Mouse (Mus musculus): ENCODE measurements around the gene Sos1.
"Not testable (repeated sequence)": the region's sequence is repeated elsewhere in the genome, so short reads cannot be mapped to it uniquely, and the experiment has no call there.

Gene Sos1

GRCm38 (mm10) chr17:80390024-80390423, 90.2 kb downstream of the Sos1 start:
- ChIA-PET POLR2A (interaction anchor here in 3 of 4 experiments (0.7 to 1.6 kb wide), 9 partner anchors 16 to 183 kb away, joined by 3 to 5 read pairs (median 3); partner anchors contain the start of genes Srsf7 (in 2 of the 3), Ttc39d (in 2 of the 3), Gemin6 (in 1 of the 3) and Morn2 (in 1 of the 3)), CTCF (interaction anchor here in 2 of 4 experiments (0.5 to 1.0 kb wide), 3 partner anchors 170 to 195 kb away, joined by 3 read pairs; no protein-coding TSS in a partner anchor)

DNA sequence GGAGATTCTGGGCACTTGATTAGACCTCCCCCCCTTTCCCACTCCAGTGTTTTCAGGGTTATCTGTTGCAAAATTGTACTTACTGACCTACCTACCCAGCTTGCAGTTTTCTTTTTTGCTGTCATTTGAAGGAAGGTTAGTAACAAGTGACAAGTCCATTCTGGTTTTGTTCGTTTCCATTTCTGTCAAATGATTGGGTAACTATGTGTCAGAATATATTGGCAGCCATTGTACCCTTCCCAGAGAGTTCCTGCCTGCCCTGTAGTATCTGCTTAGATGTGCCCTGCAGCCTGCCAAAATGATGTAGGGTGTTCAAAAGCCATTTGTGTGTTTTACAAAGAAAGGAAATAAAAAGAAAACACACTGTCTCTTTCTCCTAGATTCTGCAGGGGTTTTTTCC, 94.6 kb downstream of the Sos1 start:
- CTCF ChIA-PET, result no interaction called here
- POLR2A ChIA-PET, result interaction anchor here in 1 of 4 experiments (1.9 kb wide), 1 partner anchor 17 kb away, joined by 5 read pairs; no protein-coding TSS in a partner anchor

DNA sequence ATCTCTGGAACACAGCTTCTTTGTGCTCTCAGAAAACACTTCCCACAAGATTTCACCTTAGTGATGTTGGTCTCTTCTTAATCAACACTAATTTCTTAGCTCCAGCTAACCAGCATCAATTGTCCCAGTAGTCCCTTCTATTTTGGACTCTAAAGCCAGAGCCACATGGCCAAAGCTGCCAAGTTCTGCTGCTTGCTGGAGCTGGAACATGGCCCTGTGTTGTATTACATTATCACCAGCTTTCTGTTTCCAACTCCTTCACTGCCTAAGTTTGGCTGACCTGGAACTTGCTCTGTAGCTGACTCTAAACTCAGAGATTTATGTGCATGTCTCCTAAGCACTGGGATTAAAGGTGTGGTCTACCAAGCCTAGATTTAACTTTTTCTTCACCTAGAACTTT, 101.9 kb downstream of the Sos1 start:
- POLR2A ChIA-PET, result not testable (repeated sequence)
- CTCF ChIA-PET, result interaction anchor here in 1 of 4 experiments (0.6 kb wide), 1 partner anchor 215 kb away, joined by 5 read pairs; no protein-coding TSS in a partner anchor

DNA sequence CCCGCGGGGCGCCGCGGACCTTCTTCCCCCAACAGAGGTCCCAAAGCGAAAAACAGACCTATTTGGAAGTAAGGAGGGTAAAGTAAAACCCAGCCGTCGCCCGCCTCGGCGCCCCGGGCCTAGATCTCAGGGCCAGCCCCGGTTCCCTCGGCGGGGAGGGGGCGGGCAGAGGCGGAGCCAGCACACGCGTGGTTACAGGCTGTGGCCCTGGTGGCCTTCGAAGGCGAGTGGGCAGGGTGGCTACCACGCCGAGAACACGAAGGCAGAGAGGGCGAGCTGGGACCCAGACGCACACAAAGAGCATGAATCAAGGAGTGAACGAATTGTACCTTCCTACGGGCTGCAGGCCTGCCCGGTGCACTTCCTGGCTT, 106.5 kb downstream of the Sos1 start:
- POLR2A ChIA-PET, result interaction anchor here (0.6 to 3.8 kb wide), 23 partner anchors 10 to 511 kb away, joined by 3 to 22 read pairs (median 4); partner anchors contain the start of genes Srsf7 (in 2 of the 4), Ttc39d (in 2 of the 4), Dhx57 (in 1 of the 4) and Morn2 (in 1 of the 4)

GRCm38 (mm10) chr17:80372989-80373725, 107.1 kb downstream of the Sos1 start, which contains the start of gene Gm10190:
Gene Gm10190, minus strand, starts transcription at chr17:80373541.
- POLR2A ChIA-PET, result interaction anchor here (0.6 to 3.8 kb wide), 32 partner anchors 10 to 510 kb away, joined by 3 to 22 read pairs (median 4); partner anchors contain the start of genes Dhx57 (in 3 of the 4), Morn2 (in 2 of the 4), Srsf7 (in 2 of the 4) and Ttc39d (in 2 of the 4)
- CTCF ChIA-PET, result interaction anchor here in 3 of 4 experiments (0.6 to 1.8 kb wide), 4 partner anchors 28 to 191 kb away, joined by 3 to 4 read pairs (median 3); no protein-coding TSS in a partner anchor

More for the DNA sequence above, 106.5 kb downstream of the Sos1 start:
- CTCF ChIA-PET, result no interaction called here

GRCm38 (mm10) chr17:80368606-80369005, 111.6 kb downstream of the Sos1 start:
- POLR2A ChIA-PET, result interaction anchor here in 2 of 4 experiments (1.6 to 2.3 kb wide), 2 partner anchors 17 to 114 kb away, joined by 3 to 5 read pairs; no protein-coding TSS in a partner anchor
- CTCF ChIA-PET, result interaction anchor here in 1 of 4 experiments (0.6 kb wide), 1 partner anchor 73 kb away, joined by 3 read pairs; no protein-coding TSS in a partner anchor

DNA sequence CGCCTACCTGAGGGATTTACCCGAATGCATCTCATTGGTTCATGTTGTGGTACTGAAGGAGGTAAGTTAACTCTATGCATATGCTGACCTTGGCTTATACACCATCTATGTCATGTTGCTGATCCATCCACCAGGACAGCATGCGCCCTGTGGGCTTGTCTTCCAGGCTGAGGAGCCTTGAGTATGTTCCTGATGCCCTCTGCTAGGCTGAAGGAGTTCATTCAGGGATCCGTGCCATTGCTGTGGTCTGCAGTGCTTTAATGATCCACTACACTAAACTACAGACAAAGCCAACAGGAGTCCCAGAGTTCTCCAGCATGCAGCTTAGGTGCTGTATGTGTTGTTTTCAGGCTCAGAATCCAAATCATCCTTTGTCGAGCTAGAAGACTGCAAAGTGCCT, 113.0 kb downstream of the Sos1 start:
- CTCF ChIA-PET, result no interaction called here
- POLR2A ChIA-PET, result no interaction called here

DNA sequence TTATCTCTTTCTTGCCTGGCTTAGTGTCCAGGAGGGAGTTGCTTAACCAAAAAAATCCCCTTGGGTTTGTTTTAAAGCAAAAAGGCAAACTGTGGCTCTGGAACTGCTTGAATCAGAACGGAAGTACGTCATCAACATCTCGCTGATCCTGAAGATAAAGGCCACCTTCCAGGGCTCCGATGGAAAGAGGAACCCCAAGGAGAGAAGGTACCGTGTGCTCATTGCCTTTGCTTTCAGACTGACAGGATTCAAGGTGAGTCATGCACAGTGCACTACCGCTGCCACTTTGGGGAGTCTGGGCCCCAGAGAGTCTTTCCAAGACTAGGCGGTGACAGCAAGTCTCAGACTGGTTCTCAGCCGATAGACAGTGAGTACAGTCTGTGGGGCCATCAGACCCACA, 120.0 kb downstream of the Sos1 start:
- CTCF ChIA-PET, result no interaction called here
- POLR2A ChIA-PET, result interaction anchor here in 1 of 4 experiments (0.7 to 0.8 kb wide), 2 partner anchors 236 to 613 kb away, joined by 4 read pairs; no protein-coding TSS in a partner anchor

DNA sequence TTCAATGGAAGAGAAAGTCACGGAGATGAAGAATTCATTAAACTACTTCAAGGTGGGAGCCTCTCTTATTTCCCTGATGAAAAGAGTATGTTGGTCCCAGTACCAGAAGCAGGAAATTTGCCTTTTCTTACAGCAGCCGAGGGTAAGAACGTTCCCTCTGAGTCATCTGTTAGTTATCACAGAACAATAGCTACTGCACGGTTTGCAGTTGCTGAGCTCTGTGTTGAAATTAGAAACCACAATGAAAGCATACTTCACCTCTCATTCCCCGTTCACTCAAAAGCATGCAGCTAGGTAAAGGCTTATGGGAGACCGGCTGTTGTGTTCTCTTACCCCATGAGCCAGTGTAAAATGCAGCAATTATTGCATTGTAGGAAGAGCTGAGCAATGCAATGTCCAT, 133.0 kb downstream of the Sos1 start:
- ChIA-PET CTCF (interaction anchor here in 3 of 4 experiments (0.8 to 1.3 kb wide), 3 partner anchors 57 to 212 kb away, joined by 4 to 8 read pairs (median 5); partner anchors contain the start of genes Dhx57 (in 1 of the 3) and Morn2 (in 1 of the 3)), POLR2A (interaction anchor here in 3 of 4 experiments (0.8 to 1.4 kb wide), 13 partner anchors 8 to 217 kb away, joined by 3 to 8 read pairs (median 3); partner anchors contain the start of genes Gm10190 (in 2 of the 3), Srsf7 (in 2 of the 3), Ttc39d (in 2 of the 3) and Arhgef33 (in 1 of the 3))

- CTCF ChIA-PET, result interaction anchor here (0.6 to 1.3 kb wide), 6 partner anchors 56 to 649 kb away, joined by 3 to 8 read pairs (median 4); partner anchors contain the start of genes Dhx57 (in 1 of the 4) and Morn2 (in 1 of the 4)
- POLR2A ChIA-PET, result interaction anchor here in 3 of 4 experiments (0.6 to 1.3 kb wide), 15 partner anchors 9 to 1231 kb away, joined by 3 to 8 read pairs (median 3); partner anchors contain the start of genes Gm10190 (in 2 of the 3), Arhgef33 (in 1 of the 3), Morn2 (in 1 of the 3) and Srsf7 (in 1 of the 3)
Measured at GRCm38 (mm10) chr17:80346591-80347125, 133.6 kb downstream of the Sos1 start.

DNA sequence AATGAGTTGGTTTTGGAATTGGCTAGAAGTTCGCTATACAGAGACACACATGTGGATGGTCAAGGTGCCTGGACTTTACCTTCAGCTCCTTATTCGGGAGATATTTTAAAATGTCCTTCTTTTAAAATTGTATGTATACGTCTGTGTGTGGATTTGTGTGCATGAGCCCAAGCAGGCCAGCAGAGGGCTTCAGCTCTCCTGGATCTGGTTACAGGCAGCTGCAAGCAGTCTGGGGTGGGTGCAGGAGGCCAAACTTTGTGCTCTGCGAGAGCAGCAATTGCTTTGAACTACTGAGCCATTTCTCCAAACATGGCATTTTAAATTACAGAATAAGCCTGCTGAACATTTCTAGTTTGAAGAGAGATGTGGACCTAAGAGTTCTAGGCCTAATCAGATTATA, 135.0 kb downstream of the Sos1 start:
- ChIA-PET POLR2A (interaction anchor here in 3 of 4 experiments (0.6 to 1.8 kb wide), 6 partner anchors 27 to 138 kb away, joined by 3 to 9 read pairs (median 3); partner anchors contain the start of genes Ttc39d (in 3 of the 3) and Srsf7 (in 2 of the 3)), CTCF (interaction anchor here (0.6 to 1.2 kb wide), 7 partner anchors 55 to 227 kb away, joined by 3 to 10 read pairs (median 5); partner anchors contain the start of genes Dhx57 (in 1 of the 4) and Morn2 (in 1 of the 4))

Data from embryonic stem cell, embryonic (primary cell).